Mouse (Mus musculus) hindbrain, embryonic 14.5 days (tissue): ENCODE measurements around the gene Lhfpl2. TPM values are rescaled to one million over a fixed set of nuclear protein-coding genes. Genes with fewer than 3 reads are reported as not detected.
"Not testable (repeated sequence)": the region's sequence is repeated elsewhere in the genome, so short reads cannot be mapped to it uniquely, and the experiment has no call there.

Source experiments
- ATAC-seq: fragments of 200-750 bp; cut with Nextera tagmentation; 2 replicates; pipeline ENCODE4 v1.8.0; 2017; ENCODE audit warnings: moderate number of reproducible peaks, mild to moderate bottlenecking, moderate TSS enrichment, moderate library complexity; ENCODE audit not compliant: low FRiP score
- DNase-seq: peaks from one replicate; pipeline ENCODE4 v3.0.0-alpha.2; 2015; ENCODE audit warnings: low spot score
- H3K27ac ChIP-seq: fragments of 300-500 bp; sonication (generic); 2 replicates; pipeline ENCODE4 v1.5.1; 2014; ENCODE audit warnings: mild to moderate bottlenecking, moderate library complexity
- H3K27me3 ChIP-seq: fragments of 300-500 bp; sonication (generic); 2 replicates; pipeline ENCODE4 v1.6.1; 2014; ENCODE audit warnings: mild to moderate bottlenecking, low read length, mixed read lengths; ENCODE audit not compliant: control insufficient read depth, insufficient read depth
- H3K36me3 ChIP-seq: fragments of 300-500 bp; sonication (generic); replicated peaks from 2 replicates; pipeline ENCODE4 v1.6.1; 2014; ENCODE audit not compliant: control insufficient read depth, insufficient read depth
- H3K4me1 ChIP-seq: fragments of 300-500 bp; sonication (generic); replicated peaks from 2 replicates; pipeline ENCODE4 v1.6.1; 2014; ENCODE audit warnings: antibody characterized with exemption, low read length, mixed read lengths; ENCODE audit not compliant: control insufficient read depth, insufficient read depth
- H3K4me2 ChIP-seq: fragments of 300-500 bp; sonication (generic); replicated peaks from 2 replicates; pipeline ENCODE4 v1.6.1; 2014; ENCODE audit warnings: mild to moderate bottlenecking, moderate library complexity
- H3K4me3 ChIP-seq: fragments of 300-500 bp; sonication (generic); replicated peaks from 2 replicates; pipeline ENCODE4 v1.5.1; 2014; ENCODE audit warnings: mild to moderate bottlenecking, low read length
- H3K9ac ChIP-seq: fragments of 300-500 bp; sonication (generic); 2 replicates; pipeline ENCODE4 v1.6.1; 2014
- H3K9me3 ChIP-seq: fragments of 300-500 bp; sonication (generic); 2 replicates; pipeline ENCODE4 v1.6.1; 2016; ENCODE audit warnings: low read length; ENCODE audit not compliant: control insufficient read depth
- WGBS: fragments of 180-500 bp; shearing (Covaris S2); extraction: QIAGEN DNeasy Blood & Tissue Kit; methylation state at CpG from one replicate; pipeline ENCODE4 v1.1.7; 2014; 5-methylcytosine and 5-hydroxymethylcytosine counted together
- polyA plus RNA-seq: library from polyadenylated mRNA; unstranded; fragments of >200 nt; fragmentation: Nextera tagmentation; extraction: Ambion mirVana; gene quantifications from 2 replicates; pipeline ENCODE4 v1.2.1, GENCODE M21; 2014

The Lhfpl2 gene
- 19.7 and 21.3 TPM in 2 replicates for polyA plus RNA-seq

DNA sequence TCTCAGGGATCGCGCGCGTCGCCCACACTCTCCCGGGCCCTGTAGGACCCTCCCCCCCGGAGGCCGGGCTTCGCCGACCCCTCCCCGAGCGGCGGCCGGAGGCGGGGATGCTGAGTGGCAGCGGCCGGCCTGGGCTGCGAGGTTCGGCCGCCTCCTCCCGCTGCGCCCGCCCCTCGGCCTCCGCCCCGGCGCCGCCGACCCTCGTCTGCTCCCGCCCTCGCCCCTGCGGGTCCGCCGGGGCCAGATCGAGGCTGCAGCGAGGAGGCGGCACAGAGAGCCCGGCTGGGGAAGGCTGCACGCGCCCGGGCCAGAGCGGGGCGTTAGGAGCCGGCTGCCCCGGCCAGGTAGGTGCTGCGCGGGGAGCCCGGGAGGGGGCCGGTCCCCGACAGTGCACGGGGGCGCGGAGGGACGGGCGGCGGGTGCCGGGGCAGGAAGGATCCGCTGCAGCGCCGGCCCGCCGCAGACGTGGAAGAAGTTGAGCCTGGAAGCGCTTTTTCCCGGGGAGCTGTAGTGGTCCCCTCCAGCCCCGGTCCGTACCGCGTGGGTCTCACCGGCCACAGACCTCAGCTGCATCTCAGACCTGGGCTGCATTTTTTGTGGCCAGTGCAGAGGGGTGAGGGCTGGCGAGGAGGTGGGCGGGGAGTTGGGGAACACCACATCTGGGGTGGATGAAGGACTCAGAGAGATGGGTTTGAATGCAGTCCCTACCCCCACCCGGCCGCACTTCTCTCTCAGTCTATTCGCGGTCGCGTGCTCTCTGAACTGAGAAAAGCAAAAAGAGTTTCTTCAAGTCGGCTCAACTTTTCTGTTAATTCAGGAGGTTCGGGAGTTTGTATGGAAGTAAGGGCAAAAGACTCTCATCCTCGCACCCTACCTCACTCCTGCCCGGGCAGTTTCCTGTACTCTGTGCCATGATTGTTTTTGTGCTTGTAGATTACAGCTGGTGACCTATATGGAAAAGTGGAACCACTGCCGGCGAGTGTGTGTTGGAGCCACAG, at the start of gene Lhfpl2:
Gene Lhfpl2 (plus strand): TSS at position 234 of the 998 bp plus-strand sequence.
- peak; percentile 75 for ATAC-seq
- Histone ChIP-seq H3K4me2 (peak within 1 kb of the TSS; percentile 100), H3K27ac (peak within 1 kb of the TSS; percentile 72), H3K27me3 (peaks cover 49% of the 10 kb centered on the region), H3K36me3 (no peaks in the 10 kb centered on the region), H3K4me3 (peak within 1 kb of the TSS; percentile 70), H3K9me3 (no peaks in the 10 kb centered on the region), H3K4me1 (peaks cover 13% of the 10 kb centered on the region), H3K9ac (peak within 1 kb of the TSS; percentile 78)
- DNase-seq: peak; percentile 57
- WGBS: under 1% methylated on average over 78 of the region's 85 CpGs

DNA sequence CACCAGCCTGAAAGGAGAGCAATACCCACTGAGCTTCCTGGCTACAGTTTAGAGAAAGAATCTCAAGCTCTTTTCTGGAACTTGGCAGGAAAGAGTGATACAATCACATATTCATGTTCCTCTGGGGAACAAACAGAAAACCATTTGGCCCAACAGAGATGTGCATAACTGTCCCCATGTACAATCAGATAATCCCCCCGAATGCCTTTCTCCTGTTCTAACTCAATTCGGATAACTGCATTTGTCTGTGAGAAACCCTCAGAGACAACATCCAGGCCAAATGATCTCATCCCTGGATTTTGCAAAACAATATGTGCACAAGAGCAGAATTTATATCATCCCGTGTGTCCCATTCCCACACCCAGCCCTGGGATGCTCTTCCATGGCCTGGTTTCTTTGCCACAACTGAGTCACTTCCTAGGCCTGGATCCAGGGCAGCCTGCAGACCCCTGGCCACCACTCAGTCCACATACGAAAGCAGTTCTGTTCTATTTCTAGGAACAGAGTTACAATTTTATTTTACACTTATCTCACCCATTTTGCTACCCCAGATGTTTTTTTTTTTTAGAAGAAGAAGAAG, 45.5 kb upstream of the Lhfpl2 start:
- DNase-seq (no peak), ATAC-seq (no peak)
- Histone ChIP-seq H3K4me2 (no peak overlapping the region), H3K36me3 (no peaks in the 10 kb centered on the region), H3K9me3 (no peaks in the 10 kb centered on the region), H3K27me3 (no peaks in the 10 kb centered on the region), H3K4me1 (no peaks in the 10 kb centered on the region), H3K27ac (no peak overlapping the region), H3K9ac (no peak overlapping the region), H3K4me3 (no peak overlapping the region)
- WGBS: 86% methylated on average over 4 of the region's 4 CpGs

DNA sequence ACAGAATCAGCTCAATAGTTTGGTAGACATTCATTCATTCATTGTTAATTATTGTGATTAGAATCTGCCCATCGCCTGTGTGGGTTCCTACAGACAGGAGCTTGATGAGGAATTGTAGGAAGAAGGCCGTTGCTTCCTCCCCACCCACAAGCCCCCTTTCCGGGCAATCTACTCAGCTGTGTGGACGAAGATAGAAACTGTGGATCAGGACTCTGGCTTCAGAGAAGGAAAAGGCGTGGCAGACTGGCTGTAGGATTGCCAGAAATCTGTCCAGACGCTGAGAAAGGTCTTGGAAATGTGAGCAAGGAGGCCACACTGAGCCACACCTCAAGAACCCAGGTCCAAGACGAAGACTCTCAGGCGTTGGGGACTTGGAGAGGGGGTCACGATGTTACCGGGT, 43.6 kb upstream of the Lhfpl2 start:
- no peak overlapping the region for H3K27ac ChIP-seq

DNA sequence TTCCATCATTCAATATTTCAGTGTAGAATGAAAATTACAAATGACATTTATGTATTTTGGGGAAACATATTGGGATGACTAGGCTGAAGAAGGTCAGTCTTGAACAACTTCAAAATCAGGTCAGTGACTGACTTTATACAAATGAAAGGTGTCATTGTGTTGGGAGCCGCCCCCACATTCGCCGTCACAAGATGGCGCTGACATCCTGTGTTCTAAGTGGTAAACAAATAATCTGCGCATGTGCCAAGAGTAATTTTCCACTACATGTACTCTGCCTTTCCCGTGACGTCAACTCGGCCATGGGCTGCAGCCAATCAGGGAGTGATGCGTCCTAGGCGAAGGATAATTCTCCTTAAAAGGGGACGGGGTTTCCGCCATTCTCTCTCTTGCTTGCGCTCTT, 33.0 kb upstream of the Lhfpl2 start:
- H3K36me3 ChIP-seq, H3K9ac ChIP-seq, H3K4me3 ChIP-seq, H3K4me2 ChIP-seq, H3K4me1 ChIP-seq, DNase-seq, ATAC-seq, H3K27ac ChIP-seq, H3K27me3 ChIP-seq, H3K9me3 ChIP-seq: not testable (repeated sequence)
- WGBS: 77% methylated on average over 8 of the region's 13 CpGs

More for the DNA sequence above, 43.6 kb upstream of the Lhfpl2 start:
- DNase-seq: no peak
- H3K4me2 ChIP-seq: no peak overlapping the region
- no peaks in the 10 kb centered on the region for H3K27me3 ChIP-seq
- H3K36me3 ChIP-seq: no peaks in the 10 kb centered on the region
- WGBS: 92% methylated on average over 10 of the region's 10 CpGs
- H3K4me3 ChIP-seq: no peak overlapping the region
- H3K9ac ChIP-seq: no peak overlapping the region
- H3K9me3 ChIP-seq: no peaks in the 10 kb centered on the region
- no peaks in the 10 kb centered on the region for H3K4me1 ChIP-seq
- ATAC-seq: no peak

DNA sequence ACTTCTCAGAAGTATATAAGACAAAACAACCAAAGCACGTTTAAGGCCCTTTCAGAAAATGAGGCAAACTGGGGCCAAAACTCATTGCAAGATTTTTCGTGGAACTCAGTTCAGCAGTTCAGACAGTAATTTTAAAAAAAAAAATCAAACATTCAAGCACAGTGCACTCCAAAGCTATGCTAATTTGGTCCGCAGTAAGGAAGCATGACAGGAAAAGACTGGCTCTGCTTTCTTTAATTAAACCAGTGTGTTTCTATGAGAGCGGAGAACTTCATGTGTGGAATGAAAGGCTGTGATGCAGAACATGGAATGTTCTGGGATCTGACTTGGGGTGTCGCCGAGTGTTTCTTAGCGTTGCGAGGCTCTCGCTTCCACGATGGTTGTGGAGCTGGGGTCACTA, 28.4 kb upstream of the Lhfpl2 start:
- Histone ChIP-seq H3K4me2 (no peak overlapping the region), H3K9me3 (no peaks in the 10 kb centered on the region), H3K4me3 (no peak overlapping the region), H3K27ac (no peak overlapping the region), H3K4me1 (no peaks in the 10 kb centered on the region), H3K9ac (no peak overlapping the region), H3K27me3 (no peaks in the 10 kb centered on the region), H3K36me3 (no peaks in the 10 kb centered on the region)
- ATAC-seq (no peak), DNase-seq (no peak)
- 80% methylated on average over 10 of the region's 10 CpGs for WGBS

DNA sequence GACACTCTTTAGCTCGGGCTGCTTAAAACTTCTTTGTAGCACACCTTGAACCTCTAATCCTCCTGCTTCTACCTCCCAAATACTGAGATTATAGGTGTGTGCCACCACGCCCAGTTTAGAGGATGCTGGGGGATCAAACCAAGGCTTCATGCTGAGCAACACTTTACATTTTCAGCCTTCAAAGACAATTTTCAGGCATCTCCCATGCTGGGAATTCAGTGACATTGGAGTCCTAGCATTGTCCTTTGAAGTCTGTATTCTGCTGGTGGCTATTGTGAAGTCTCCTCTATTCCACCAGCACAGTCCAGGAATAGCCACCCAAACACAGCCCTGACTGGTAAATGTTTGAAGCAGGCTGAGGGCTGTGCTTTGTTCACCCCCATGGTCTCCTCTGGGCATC, 27.0 kb upstream of the Lhfpl2 start:
- no peaks in the 10 kb centered on the region for H3K36me3 ChIP-seq
- H3K9me3 ChIP-seq: no peaks in the 10 kb centered on the region
- H3K27me3 ChIP-seq: no peaks in the 10 kb centered on the region
- no peaks in the 10 kb centered on the region for H3K4me1 ChIP-seq
- ATAC-seq (no peak), DNase-seq (no peak)
- no peak overlapping the region for H3K27ac ChIP-seq
- no peak overlapping the region for H3K9ac ChIP-seq
- H3K4me2 ChIP-seq: no peak overlapping the region
- H3K4me3 ChIP-seq: no peak overlapping the region
- 83% methylated on average over 2 of the region's 2 CpGs for WGBS

DNA sequence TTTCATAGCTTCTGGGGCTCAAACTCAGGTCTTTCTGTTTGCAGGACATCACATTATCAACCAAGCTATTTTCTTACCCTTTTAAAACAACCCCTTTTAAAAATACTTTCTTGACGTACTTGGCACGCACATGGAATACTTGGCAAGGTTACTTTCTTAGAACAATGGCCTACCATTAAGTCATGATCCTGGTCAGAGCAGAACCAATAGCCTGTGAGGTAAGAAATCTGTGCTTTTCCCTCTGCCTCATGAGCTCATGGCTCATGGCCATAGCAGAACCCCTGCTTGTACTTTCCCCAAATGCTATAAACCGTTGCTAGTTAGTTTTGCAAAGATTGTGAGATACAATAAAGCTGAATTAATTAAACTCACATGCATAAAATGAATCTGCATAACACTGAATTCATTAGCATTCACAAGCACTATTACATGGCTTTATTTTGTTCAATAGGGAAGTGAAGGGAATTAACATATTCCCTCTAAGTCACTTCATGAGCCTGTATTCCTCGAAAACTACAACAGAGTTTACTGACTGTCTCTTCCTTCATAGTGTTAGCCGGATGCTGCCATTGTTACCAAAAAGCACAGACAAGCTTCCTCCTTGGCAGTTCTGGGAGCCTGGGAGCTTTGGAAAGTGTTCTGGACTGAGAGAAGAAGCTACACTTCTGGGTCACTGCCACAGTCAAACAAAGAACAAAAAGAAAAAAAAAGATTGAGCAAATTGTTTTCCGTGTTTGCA, 20.1 kb upstream of the Lhfpl2 start:
- H3K4me3 ChIP-seq: no peak overlapping the region
- no peak overlapping the region for H3K9ac ChIP-seq
- H3K9me3 ChIP-seq: no peaks in the 10 kb centered on the region
- no peak for DNase-seq
- no peak overlapping the region for H3K27ac ChIP-seq
- 30% methylated on average over 6 of the region's 6 CpGs for WGBS
- H3K27me3 ChIP-seq: no peaks in the 10 kb centered on the region
- peak; percentile 51; the same call in 1 of the 2 replicates for ATAC-seq
- H3K36me3 ChIP-seq: no peaks in the 10 kb centered on the region
- H3K4me1 ChIP-seq: no peaks in the 10 kb centered on the region
- no peak overlapping the region for H3K4me2 ChIP-seq

DNA sequence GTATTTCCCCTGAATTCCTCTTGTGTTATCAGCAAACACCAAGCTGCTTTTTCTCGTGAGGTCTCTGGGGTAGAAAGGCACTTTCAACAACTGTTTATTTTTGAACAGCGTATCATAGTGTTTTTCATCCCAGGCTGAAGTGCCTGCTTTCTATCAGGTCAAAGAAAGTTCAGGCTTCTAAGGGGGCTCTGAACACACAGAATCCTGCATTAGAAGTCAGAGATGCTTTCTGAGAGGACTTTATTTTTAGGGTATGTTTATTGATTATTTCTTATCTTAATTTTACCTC, 19.6 kb upstream of the Lhfpl2 start:
- no peak for DNase-seq

DNA sequence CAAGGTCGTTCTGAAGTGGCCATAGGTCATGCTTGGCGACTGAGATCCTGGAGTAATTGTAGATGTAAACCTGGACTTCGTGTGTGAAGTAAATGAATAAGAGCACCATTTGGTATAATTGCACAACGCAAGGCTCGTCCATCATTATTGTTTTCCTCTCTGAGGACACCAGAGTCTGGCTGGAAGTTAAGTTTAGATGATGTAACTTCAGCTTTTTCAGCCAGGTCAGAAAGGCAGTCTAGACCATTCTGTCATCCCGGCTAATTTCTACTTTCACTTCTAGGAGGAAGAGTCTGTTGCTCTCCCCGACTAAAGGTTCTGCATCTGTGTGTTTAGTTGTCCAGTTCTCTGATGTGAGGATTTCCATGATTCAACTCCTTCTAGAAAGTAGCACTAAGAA, 7.6 kb upstream of the Lhfpl2 start:
- H3K9ac ChIP-seq: no peak overlapping the region
- H3K27me3 ChIP-seq: no peaks in the 10 kb centered on the region
- no peak for DNase-seq
- ATAC-seq: no peak
- H3K4me1 ChIP-seq: no peaks in the 10 kb centered on the region
- no peaks in the 10 kb centered on the region for H3K9me3 ChIP-seq
- H3K36me3 ChIP-seq: no peaks in the 10 kb centered on the region
- H3K4me3 ChIP-seq: no peak overlapping the region
- no peak overlapping the region for H3K4me2 ChIP-seq
- 83% methylated on average over 7 of the region's 7 CpGs for WGBS
- H3K27ac ChIP-seq: no peak overlapping the region

More for the DNA sequence above, 19.6 kb upstream of the Lhfpl2 start:
- H3K9ac ChIP-seq: no peak overlapping the region
- H3K4me2 ChIP-seq: no peak overlapping the region
- no peaks in the 10 kb centered on the region for H3K36me3 ChIP-seq
- no peaks in the 10 kb centered on the region for H3K4me1 ChIP-seq
- no peaks in the 10 kb centered on the region for H3K9me3 ChIP-seq
- no peak for ATAC-seq
- H3K4me3 ChIP-seq: no peak overlapping the region
- 35% methylated on average over 2 of the region's 2 CpGs for WGBS
- H3K27ac ChIP-seq: no peak overlapping the region
- H3K27me3 ChIP-seq: no peaks in the 10 kb centered on the region
